Mouse (Mus musculus): ENCODE data around the gene Plin5.
"Not testable (repeated sequence)": the region's sequence is repeated elsewhere in the genome, so short reads cannot be mapped to it uniquely, and the experiment has no call there.

The Plin5 gene

GRCm38 (mm10) chr17:56072243-56072642, 45.2 kb downstream of the Plin5 start:
- no peak for DNase-seq (ENCODE audit: low spot score)

- no peak for DNase-seq (ENCODE audit: low spot score)
Measured at GRCm38 (mm10) chr17:56071126-56071525, 46.3 kb downstream of the Plin5 start.

GRCm38 (mm10) chr17:56069066-56069465, 48.3 kb downstream of the Plin5 start:
- DNase-seq (ENCODE audit: low spot score), result no peak

- DNase-seq (ENCODE audit: low spot score), result no peak
Measured at GRCm38 (mm10) chr17:56066451-56066850, 50.9 kb downstream of the Plin5 start.

- DNase-seq (ENCODE audit: low spot score), result not testable (repeated sequence)
Measured at GRCm38 (mm10) chr17:56065715-56066114, 51.7 kb downstream of the Plin5 start.

GRCm38 (mm10) chr17:56062081-56062480, 55.3 kb downstream of the Plin5 start:
- no peak for DNase-seq (ENCODE audit: low spot score)
